Mouse (Mus musculus): ENCODE results near the gene Zbtb41.

The Zbtb41 gene

GRCm38 (mm10) chr1:139478898-139479297, 56.8 kb downstream of the Zbtb41 start:
- DNase-seq (ENCODE audit: low spot score in 2 of 2): no peak

- no peak for DNase-seq (ENCODE audit: low spot score in 2 of 2)
These were observed 58.2 kb downstream of the Zbtb41 start for GRCm38 (mm10) chr1:139480246-139480645.

GRCm38 (mm10) chr1:139481146-139481545, 59.1 kb downstream of the Zbtb41 start:
- no peak for DNase-seq (ENCODE audit: low spot score in 2 of 2)

GRCm38 (mm10) chr1:139494630-139495029, 72.5 kb downstream of the Zbtb41 start:
- DNase-seq (ENCODE audit: low spot score in 2 of 2): no peak

- DNase-seq (ENCODE audit: low spot score in 2 of 2): no peak
These were observed 73.3 kb downstream of the Zbtb41 start for GRCm38 (mm10) chr1:139495408-139495807.

- no peak for DNase-seq (ENCODE audit: low spot score in 2 of 2)
These were observed 74.1 kb downstream of the Zbtb41 start for GRCm38 (mm10) chr1:139496212-139496611.

GRCm38 (mm10) chr1:139499751-139500150, 77.7 kb downstream of the Zbtb41 start:
- DNase-seq (ENCODE audit: low spot score in 2 of 2): no peak

- no peak for DNase-seq (ENCODE audit: low spot score in 2 of 2)
These were observed 79.2 kb downstream of the Zbtb41 start, which contains the start of gene F13b for GRCm38 (mm10) chr1:139501258-139501752. Gene F13b, plus strand, starts transcription at chr1:139501702.
